Mouse (Mus musculus): ENCODE measurements at regions not wholly inside any gene's neighbourhood (a gene's known extent, or its start where the extent isn't known, plus 50 kb on each side); places are given as distances from the start of the nearest gene placed in this dataset.

- no peak for TF ChIP-seq CTCF (IDR thresholded peaks at IDR 0.05)
- no peak for TF ChIP-seq EP300 (IDR thresholded peaks at IDR 0.05; ENCODE audit: insufficient read depth, low read depth, low read length)
- no peak for TF ChIP-seq POLR2A (IDR thresholded peaks at IDR 0.05; ENCODE audit: insufficient read depth, low read depth, low read length)
These were observed 89.5 kb upstream of the Speer4c start for GRCm38 (mm10) chr5:15803583-15803982.
